24 mouse cellular contexts compared by ENCODE assay signal in genomic region chr6:30600995-30601394, GRCm38 (mm10). TPM values are rescaled to one million over a fixed set of nuclear protein-coding genes. Genes with fewer than 3 reads are reported as not detected.
"Had no signal": no experiment of that assay in that cellular context is flagged by ENCODE, and none has a peak within 500 bp of the region (broad histone marks: within the 10 kb centered on the region; RNA-seq: fewer than 3 reads in every experiment).

No protein-coding gene starts in this region.

- H3K27ac ChIP-seq: midbrain, embryonic 13.5 days; midbrain, embryonic 15.5 days; neural tube, embryonic 13.5 days; neural tube, embryonic 15.5 days; stomach, embryonic 15.5 days; stomach, postnatal 0 days had no signal

- ATAC-seq: midbrain, embryonic 13.5 days; midbrain, embryonic 15.5 days had no signal

- H3K4me2 ChIP-seq: lung, embryonic 14.5 days; midbrain, embryonic 11.5 days; midbrain, embryonic 13.5 days; midbrain, embryonic 15.5 days; neural tube, embryonic 13.5 days; neural tube, embryonic 15.5 days; stomach, embryonic 15.5 days had no signal

- DNase-seq: lung, adult 18-20 months; lung, embryonic 14.5 days; lung, postnatal 10 days; lung, postnatal 4 days; retina, postnatal 1 day; right cerebral cortex, adult 18-20 months; right cerebral cortex, postnatal 25 days; right cerebral cortex, postnatal 4 days; thymus, adult 2 months; thymus, postnatal 36 days had no signal

- H3K4me3 ChIP-seq: midbrain, embryonic 13.5 days; midbrain, embryonic 15.5 days; myocyte; neural tube, embryonic 13.5 days; neural tube, embryonic 15.5 days; stomach, embryonic 15.5 days had no signal

- H3K4me1 ChIP-seq: midbrain, embryonic 15.5 days had no signal

- H3K36me3 ChIP-seq: midbrain, embryonic 13.5 days; midbrain, embryonic 15.5 days; neural tube, embryonic 13.5 days; neural tube, embryonic 15.5 days; stomach, embryonic 15.5 days had no signal

- H3K9me3 ChIP-seq: midbrain, embryonic 13.5 days; midbrain, embryonic 15.5 days; neural tube, embryonic 13.5 days; neural tube, embryonic 15.5 days; stomach, embryonic 15.5 days had no signal

- H3K9ac ChIP-seq: lung, embryonic 14.5 days; midbrain, embryonic 13.5 days; midbrain, embryonic 15.5 days; neural tube, embryonic 13.5 days; neural tube, embryonic 15.5 days; stomach, embryonic 15.5 days had no signal

- H3K27me3 ChIP-seq: midbrain, embryonic 13.5 days; midbrain, embryonic 15.5 days; neural tube, embryonic 13.5 days; neural tube, embryonic 15.5 days; stomach, embryonic 15.5 days had no signal

RNA-seq across cellular contexts. Expression of gene Cpa5, which starts 9.8 kb away (rescaled TPM):
- polyA plus RNA-seq: liver, embryonic 16.5 days; lung, embryonic 14.5 days; lung, embryonic 16.5 days; midbrain, embryonic 13.5 days; midbrain, embryonic 15.5 days; myocyte; neural tube, embryonic 11.5 days; neural tube, embryonic 13.5 days; neural tube, embryonic 15.5 days; small intestine, adult 2 months; spleen, adult 2 months; thymus, adult 2 months had no signal

RNA-seq across cellular contexts. Expression of gene Cpa4, which starts 32.8 kb away (rescaled TPM):
- polyA plus RNA-seq: small intestine, adult 2 months; spleen, adult 2 months; testis, adult 2 months had no signal

RNA-seq across cellular contexts. Expression of gene Cpa1, which starts 38.0 kb away (rescaled TPM):
- polyA plus RNA-seq: neural tube, embryonic 11.5 days; thymus, adult 2 months had no signal

RNA-seq across cellular contexts. Expression of gene Cpa2, which starts 59.6 kb away (rescaled TPM):
- polyA plus RNA-seq: myocyte; thymus, adult 2 months had no signal
